Mouse (Mus musculus): Measurements from ENCODE around the gene Traf1. TPM values are rescaled to one million over a fixed set of nuclear protein-coding genes. Genes with fewer than 3 reads are reported as not detected.
A peak's percentile ranks its signal among the peaks of the same experiment; 100 is the strongest.

Traf1 gene
- total RNA-seq, 2 experiments from 2014 or later: 0.15 TPM; not detected in 1

DNA sequence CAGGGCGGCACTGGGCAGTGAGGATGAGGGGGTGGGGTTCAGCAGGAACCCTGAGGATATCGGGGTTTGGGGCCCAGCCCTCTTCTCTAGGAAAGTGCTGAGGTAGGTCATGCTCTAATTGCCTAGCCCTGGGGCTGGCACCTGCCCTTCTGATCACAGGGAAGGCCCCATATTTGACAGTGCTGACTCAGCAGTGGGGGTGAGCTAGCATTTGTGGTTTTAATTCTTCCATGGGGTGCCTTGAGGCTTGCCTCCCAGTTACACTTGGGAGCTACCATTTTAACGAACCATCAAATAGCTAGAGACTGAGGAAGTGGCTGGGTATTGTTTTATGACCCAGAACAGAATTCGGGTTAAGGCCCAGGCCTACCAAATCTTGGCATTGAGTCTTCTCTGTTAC, 16.0 kb downstream of the Traf1 start:
- ATAC-seq (replicated peaks; ENCODE audit: poor library complexity, severe bottlenecking): no peak

DNA sequence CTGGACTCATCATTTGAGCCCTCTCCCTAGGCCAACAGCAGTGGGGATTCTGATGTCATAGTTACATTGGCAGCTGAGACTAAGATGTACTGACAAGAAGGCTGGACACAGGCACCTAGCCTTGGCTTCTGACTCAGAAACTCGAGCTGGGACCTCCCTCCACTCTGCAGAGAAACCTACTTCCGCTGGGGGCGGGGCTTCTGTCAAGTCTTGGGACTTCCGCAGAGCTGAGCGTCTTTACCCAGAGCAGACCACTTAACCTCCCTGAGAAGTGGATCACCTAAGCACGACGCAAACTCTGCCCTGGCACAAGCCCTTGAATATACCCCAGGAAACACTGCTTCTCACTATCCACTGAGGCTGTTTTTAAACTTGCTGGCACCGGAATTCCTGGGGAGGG, 16.8 kb downstream of the Traf1 start:
- ATAC-seq (replicated peaks; ENCODE audit: poor library complexity, severe bottlenecking): peak; percentile 74

DNA sequence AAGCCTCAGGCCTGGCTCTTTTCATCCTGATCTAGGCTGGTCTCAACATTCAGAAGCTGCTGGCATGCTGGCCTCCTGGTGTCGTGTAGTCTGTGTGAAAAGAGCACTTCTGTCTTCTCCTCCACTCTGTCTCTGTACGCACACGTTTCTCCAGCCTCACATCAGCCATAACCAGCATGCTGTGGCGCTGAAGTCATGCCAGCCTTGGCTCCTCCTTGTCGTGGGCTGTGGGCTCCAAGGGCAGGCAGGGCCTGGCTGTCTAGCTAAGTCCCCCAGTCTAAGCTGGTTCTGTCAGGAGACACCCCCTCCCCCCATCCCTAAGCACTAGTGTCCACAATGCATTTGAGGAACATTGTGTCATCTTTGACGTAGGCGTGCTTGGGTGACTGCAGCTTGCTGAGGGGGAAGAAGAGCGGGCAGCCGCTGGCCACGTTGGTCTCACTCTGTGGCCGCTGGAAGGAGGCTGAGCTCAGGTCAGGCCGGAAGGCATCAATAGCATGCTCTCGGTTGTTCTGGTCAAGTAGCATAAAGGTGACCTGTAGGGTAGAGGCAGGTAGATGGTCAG, 17.9 kb downstream of the Traf1 start:
- ATAC-seq (replicated peaks; ENCODE audit: poor library complexity, severe bottlenecking): peak; percentile 35

DNA sequence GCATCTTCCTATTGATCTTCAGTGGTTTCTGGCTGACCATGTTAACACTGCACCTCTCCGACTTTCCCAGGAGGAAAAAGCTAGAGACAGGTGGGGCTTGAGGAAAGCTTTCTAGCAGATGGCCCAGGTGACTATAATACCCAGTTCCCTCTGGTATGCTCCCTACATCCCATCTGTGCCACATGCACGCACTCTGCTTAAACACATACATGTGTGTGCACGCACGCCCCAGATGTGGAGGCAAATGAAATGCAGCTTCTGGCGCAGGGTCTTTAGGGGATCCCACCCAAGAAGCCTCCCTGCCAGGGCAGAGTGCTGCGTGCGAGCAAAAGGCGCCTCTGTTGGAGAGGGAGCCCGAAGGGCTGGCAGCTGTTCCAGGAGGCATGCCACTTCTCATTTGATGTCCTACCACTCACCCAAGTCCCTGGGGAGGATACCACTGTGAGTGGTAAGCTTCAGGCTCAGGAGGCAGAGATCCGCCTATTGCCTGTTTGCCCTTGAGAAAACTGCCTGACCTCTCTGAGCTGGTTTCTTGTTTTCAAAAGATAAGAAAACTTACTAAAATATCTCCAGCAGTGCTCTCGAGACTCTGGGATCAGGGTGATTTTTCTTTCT, 20.4 kb downstream of the Traf1 start:
- ATAC-seq (replicated peaks; ENCODE audit: poor library complexity, severe bottlenecking): no peak

DNA sequence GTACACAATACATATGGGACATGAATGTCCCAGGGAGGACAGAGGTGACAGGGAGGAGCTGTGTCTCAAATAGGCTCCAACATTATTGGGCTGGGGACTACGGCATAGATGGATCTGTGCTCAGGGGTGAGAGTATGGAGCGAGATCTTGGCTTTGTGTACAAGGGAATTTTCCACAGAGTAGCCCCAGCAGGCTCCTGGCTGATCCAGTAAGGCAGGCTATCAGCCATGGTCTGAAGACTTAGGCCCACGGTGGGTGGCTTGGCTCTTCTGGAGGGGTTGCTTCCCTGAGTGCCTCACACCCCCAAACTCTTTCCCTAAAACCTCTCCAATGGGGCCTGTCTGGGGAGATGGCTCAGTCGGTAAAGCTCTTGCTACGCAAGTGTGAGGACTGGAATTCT, 21.3 kb downstream of the Traf1 start:
- ATAC-seq (replicated peaks; ENCODE audit: poor library complexity, severe bottlenecking): no peak

DNA sequence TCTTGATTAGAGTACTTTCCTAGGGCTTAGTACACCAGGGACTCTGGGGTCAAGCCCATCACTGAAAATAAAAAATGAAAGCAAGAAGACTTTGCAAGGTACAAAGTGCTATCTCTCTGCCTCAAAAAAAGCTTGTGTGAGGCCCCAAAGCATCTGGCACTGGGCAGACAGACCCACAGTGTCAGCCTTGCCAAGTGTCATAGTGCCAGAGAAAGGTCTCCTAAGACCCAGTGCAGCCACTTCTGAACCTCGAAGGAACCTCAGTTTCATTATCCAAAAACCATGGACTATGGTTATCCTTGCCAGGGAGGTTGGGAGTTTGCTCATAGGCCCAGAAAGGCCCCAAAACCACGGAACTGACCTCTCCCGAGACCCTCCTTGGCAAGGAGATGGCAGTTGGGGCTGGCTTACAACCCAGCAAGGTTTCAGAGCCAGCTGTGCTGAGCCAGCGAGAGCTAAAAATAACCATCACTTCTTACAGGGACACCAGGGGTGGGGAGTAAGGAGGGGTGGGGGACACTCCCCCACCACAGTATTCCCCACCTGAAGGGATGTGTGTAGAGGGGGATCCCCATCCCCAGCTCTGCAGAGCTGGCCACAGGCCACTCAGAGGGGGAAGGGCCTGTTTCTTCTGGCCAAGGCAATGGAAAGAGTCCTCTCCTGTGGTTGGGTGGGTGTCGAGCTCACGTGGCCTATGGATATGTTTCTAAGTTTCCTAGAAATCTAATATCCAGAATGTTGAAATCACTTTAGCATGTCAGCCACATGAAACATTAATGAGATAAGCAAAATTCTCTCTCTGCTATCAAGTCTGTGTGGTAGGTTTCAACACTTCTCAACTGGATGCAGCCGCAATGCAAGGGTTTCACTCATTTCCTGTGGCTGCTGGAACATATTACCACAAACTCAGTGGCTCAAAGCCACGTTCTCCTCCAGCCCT, 23.0 kb downstream of the Traf1 start:
- peak; percentile 80 for ATAC-seq (replicated peaks; ENCODE audit: poor library complexity, severe bottlenecking)

DNA sequence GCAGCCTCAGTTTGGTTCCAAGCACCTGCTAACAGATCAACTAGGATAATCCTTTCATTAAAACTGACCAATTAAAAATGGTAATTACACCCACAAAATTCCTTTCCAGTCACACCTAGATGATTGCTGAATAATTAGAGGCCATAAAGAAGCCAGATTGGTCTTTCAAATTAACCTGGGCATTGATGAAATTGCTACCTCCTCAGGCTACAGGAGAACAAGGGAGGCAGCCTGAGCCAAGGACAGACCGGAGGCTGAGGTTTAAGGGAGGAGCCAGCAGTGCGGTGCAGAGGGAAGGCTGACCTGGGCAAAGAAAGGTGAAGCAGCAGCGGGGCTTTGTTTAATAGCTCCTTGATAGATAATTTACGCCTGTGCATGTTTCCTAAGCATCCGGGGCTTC, 24.1 kb downstream of the Traf1 start:
- 0 out of 2 replicates have a peak, but pooled peaks have one; percentile 25 for ATAC-seq (replicated peaks; ENCODE audit: poor library complexity, severe bottlenecking)

DNA sequence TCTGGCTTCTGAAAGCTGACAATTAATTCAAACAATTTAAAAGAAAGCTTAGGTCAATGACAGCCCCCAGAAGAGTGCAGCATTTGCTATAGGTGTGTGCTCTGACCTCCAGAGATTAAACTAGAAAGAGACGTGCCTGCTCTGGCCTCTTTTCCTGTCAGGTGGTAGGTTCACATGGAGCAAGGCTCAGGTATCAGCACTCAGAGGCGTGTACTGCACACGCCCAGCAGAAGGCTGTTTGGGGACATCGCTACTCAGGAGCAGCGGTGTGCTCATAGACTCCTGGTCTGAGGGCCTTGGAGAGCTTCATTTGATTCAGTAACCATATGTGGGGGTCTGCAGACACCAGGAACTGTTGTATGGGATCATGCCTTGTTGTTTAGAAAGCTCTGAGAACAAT, 34.3 kb downstream of the Traf1 start:
- no peak for ATAC-seq (replicated peaks; ENCODE audit: poor library complexity, severe bottlenecking)

DNA sequence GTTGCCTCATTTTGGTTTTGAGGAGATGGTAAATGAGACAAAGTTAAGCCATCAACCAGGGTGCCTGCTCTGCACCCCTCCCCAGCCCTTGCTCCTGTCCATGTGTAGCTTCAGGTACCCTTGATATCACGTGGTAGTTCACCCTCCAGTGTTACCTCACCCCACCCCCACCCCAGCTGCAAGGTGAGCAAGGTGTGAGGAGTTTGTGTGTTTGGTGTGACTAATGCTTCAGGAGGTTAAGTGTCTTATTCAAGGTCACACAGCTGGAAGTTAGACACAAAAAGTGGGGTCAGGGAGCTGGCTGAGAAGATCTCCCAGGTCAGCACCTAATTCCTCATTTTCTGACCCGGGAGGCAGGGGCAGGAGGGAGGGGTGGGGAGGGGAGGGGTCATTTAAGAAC, 38.8 kb downstream of the Traf1 start:
- no peak for ATAC-seq (replicated peaks; ENCODE audit: poor library complexity, severe bottlenecking)

DNA sequence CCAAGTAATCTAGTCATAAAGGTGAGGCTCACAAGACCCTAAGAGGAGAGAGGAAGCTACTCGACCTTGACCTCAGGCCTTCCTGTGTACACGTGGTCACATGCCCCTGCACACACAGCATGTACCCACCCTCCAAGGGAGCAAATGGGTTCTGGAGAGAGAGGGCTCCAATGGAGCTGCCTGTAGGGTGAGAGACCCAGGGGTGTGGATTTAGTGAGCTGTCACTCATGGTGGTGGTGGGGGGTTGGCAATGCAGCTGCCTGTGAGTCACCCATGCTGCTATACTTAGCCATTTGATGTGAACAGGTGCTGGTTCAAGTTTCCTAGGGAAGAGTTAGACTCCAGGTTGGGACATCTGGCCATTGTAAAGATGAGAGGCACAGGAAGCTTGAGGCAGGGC, 41.4 kb downstream of the Traf1 start:
- no peak for ATAC-seq (replicated peaks; ENCODE audit: poor library complexity, severe bottlenecking)

DNA sequence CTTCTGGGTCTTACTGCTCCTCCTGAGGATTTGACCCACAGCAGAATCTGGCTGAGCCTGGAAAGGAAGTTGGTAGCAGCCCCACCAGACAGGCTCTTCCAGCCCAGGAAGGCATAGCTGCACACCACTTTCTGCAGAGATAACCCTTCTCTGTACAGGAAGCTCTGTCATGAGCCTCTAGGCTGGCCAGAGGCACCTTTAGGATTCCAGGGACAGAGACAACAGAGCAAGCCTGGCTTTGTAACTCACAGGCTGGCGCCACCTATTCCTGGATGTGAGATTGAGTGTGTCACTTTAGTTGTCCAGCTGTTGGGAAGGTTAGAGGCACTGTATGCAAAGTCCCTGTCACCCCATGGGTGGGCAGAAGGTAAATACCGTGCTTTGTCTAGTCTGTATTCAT, 46.5 kb downstream of the Traf1 start:
- no peak for ATAC-seq (replicated peaks; ENCODE audit: poor library complexity, severe bottlenecking)

DNA sequence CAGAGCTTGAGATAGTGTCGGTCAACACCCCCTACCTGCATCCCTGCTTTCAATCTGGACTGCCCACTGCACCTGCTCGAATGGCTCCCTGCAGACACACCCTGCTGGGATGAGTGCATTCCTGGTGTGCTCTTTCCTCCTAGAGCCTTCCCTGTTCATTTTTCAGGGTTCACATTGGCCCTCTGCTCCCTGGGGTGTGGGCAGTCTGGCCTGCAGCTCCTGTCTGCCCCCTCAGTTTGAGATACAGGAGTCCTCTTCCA, 46.8 kb downstream of the Traf1 start:
- ATAC-seq (replicated peaks; ENCODE audit: poor library complexity, severe bottlenecking): no peak

DNA sequence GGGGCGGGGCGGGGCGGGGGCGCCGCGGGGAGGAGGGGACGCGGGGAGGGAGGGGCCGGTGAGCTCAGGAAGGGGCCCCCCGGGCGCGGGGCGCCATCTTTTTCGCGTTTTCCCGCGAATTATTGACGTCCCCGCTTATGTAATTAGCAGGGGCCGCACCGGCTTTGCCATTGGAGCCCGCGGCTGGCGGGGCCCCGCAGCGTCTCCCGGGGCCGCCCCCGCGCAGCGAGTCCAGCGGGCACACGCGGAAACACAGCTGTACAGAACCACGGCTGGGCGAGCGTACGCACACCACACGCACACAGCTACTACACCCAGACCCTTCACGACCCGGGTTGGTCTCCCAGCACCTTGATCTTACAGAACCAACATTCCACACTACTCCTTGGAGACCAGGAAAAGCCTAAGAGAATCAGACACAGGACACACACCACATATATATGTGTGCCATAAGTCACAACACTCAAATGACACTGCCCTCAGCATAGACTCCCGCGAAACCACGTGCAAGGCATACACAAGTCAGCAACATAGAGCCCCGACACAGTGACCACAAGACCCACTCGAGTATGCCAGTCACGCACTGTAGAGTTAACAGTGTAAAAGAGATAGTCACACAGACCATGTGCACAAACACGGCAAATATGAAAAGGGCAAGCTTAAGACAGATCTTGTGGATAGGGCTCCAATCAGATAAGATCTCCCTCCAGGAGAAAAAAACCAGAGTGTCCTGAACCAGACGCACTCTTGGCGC, 47.3 kb downstream of the Traf1 start:
- ATAC-seq (replicated peaks; ENCODE audit: poor library complexity, severe bottlenecking): peak; percentile 84

DNA sequence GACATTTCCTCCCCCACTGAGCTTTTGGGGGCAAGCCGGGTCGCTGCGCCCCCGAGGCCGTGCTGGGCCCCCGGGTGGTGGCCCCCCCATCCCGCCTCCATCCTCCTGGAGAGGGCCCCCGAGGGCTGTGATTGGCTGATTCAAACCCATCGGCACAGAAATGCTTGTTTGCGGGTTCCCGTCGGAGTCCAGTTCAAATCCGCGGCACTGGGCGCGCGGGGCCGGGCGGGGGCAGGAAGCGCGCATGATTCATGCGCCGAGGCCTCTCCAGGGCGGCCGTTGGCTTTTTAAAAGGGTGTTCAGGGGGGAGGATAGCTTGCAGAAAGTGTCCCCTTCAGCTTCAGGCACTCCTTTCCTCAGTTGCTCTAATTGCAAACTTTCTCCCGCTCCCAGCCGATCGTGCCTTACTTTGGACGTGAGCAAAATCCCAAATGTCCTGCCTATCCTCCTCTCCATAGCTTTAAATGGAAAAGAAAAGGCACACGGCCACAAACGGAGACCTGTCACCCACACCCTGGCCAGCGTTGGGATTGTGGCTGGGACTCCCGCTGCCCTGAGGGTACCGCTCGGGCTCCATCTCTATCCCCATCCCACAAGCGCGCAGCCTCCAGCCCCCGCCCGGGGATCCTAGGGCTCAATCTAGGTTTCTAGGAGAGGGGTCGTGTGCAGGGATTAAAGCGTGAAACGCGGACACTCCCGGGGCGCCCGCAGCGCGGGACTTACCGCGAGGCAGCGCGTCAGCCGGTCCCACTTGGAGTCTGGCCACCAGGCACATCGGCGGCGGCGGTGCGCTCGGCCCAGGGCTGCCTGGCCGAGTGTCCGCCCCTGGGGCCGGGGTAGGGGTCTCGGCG, 48.1 kb downstream of the Traf1 start, which contains the start of gene Phf19:
Gene Phf19, minus strand, starts transcription at position 809 of the 851 bp plus-strand sequence.
- peak; percentile 43 for ATAC-seq (replicated peaks; ENCODE audit: poor library complexity, severe bottlenecking)

DNA sequence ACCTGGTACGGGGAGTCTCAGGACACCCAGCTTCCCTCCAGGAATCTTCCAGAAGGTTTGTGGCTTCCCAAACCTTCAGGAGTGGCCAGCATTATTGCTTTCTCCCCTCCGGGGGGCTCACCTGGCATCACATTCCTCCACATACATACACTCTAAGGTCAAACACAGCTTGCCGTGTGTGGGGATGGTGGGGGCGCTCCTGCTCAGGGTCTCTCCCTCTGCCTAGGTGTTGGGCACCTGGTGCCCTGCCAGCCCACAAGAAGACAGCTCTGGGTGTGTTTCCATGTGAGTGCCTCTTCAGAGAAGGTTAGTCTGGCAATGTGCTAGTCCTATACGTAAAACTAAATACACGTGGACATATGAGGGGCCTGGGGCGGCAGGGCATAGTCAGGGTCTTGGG, 49.0 kb downstream of the Traf1 start:
- no peak for ATAC-seq (replicated peaks; ENCODE audit: poor library complexity, severe bottlenecking)

DNA sequence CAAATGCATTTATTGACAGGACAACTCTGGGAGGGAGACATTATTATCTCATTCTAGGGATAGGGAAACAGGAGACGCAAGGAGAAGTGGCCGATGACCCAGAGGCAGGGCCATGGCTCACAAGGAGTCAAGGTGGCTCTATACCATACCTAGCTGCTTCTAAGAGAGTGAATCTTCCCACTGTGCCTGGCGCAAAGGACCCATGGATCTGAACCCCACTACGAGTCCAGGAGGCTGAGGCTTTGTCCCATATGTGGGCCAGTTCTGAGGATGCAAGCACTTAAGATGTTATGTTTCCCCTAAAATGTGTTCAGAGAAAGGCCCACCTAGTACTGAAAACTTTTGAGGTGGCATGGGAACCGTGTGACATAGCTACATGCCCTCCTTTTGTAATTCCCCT, 49.7 kb downstream of the Traf1 start:
- no peak for ATAC-seq (replicated peaks; ENCODE audit: poor library complexity, severe bottlenecking)

DNA sequence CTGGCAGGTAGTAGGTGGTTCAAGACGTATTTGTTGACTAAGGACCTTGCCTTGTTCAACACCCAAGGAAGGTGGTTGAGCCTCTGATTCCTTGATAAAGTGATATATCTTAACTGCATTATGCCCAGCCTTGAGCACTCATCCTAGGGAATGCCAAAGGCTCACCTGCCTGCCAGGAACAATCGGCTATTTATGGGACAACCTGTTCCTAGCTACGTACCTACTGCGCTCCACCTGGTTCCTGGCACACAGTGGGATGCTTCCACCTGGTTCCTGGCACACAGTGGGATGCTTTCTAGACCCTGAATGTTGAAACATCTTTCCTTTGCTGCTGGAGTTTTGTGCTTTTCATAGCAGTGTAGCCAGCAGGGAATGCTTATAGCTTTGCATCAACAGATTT, 51.9 kb downstream of the Traf1 start:
- no peak for ATAC-seq (replicated peaks; ENCODE audit: poor library complexity, severe bottlenecking)

DNA sequence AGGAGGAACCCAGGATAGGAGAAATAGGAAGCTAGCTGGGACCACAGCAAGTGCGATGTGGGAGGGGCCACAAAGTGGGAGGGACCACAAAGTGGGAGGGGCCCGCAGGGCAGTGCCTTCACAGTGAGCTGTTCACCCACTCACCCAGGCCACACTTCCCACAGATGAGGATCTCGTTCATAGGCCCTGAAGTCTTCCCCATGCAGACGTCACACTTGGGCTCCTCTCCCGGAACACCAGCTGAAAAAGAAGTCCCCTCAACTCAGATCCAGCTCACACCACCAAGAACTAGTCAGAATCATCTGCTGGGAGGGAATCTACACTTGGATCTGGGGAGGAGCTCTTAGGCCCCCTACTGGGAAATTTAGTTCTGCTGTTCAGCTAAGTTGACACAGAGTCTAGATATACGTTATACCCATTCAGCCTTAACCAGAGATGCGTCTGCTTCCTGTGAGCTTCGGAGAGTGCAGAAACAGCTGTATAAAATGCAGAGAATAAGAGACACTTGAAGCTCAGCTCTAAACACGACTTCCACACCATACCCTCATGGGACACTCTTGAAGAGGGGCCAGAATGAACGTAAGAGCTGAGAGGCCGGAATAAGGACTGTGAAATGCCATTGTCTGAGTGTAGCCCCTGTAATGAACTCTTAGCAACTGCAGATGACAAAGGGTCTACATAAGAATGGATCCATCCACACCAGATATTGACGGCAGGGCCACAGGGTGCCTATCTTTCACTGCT, 54.5 kb downstream of the Traf1 start:
- peak; percentile 57 for ATAC-seq (replicated peaks; ENCODE audit: poor library complexity, severe bottlenecking)

DNA sequence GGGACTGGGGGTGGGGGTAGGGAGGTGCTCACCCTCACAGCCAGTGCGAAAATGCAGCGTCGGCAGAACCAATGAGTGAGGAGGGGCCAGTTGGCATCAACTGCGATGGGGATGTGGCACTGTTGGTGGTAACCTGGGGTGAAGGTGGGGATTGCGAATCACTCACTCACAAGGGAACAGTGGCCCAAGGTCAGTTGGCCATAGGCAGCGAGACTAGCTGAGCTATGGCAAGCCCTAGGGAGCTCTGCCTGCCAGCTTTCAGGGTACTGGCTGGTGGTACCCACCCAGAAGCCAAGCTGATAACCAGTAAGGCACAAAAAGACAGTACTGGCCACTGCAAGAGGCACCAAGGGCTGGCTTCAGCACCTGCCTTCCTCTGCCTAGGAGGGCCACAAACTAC, 55.1 kb downstream of the Traf1 start:
- ATAC-seq (replicated peaks; ENCODE audit: poor library complexity, severe bottlenecking): no peak
